Mouse (Mus musculus): Measurements from ENCODE around the gene Fscn2. TPM values are rescaled to one million over a fixed set of nuclear protein-coding genes. Genes with fewer than 3 reads are reported as not detected.

Gene Fscn2
- total and polyA plus RNA-seq, 3 experiments: not detected

- Histone ChIP-seq H3K9me3 (replicated peaks; ENCODE audit: low read length) (no peaks in the 10 kb centered on the region), H3K36me3 (replicated peaks in 1 of 2; ENCODE audit: control insufficient read depth in 1 of 2, insufficient read depth in 1 of 2, low read length in 1 of 2) (peaks cover 62 to 82% of the 10 kb centered on the region in 2 experiments), H3K79me2 (replicated peaks; ENCODE audit: control insufficient read depth, extremely low read depth, insufficient read depth, poor library complexity, severe bottlenecking) (no peaks in the 10 kb centered on the region), H3K4me2 (ENCODE audit: insufficient read depth, low read depth, poor library complexity, severe bottlenecking) (no peak overlapping the region), H3K4me3 (replicated peaks in 1 of 3; ENCODE audit: low read depth in 2 of 3, low read length in 2 of 3, poor library complexity in 1 of 3) (no peak overlapping the region), H3K27me3 (replicated peaks) (no peaks in the 10 kb centered on the region), H3K9ac (ENCODE audit: insufficient read depth, low read depth) (no peak overlapping the region), H3K4me1 (ENCODE audit: control insufficient read depth in 1 of 2, insufficient read depth in 2 of 2) (peaks cover 11 to 18% of the 10 kb centered on the region in 2 experiments), H3K27ac (ENCODE audit: insufficient read depth, low read depth) (no peak overlapping the region)
- in situ Hi-C loops (cut with MboI; ENCODE audit: low pct_ligation_motif_present, low pct_unique_long_range_greater_than_20kb, low sequenced_read_pairs): no loop called here
- TF ChIP-seq USF1 (IDR thresholded peaks at IDR 0.05; ENCODE audit: low read depth, low read length) (no peak), EP300 (IDR thresholded peaks at IDR 0.05; ENCODE audit: low read length) (no peak), BHLHE40 (IDR thresholded peaks at IDR 0.05; ENCODE audit: low read depth, low read length) (no peak), CHD1 (IDR thresholded peaks at IDR 0.05; ENCODE audit: low read depth, low read length) (no peak), USF2 (conservative IDR thresholded peaks at IDR 0.05; ENCODE audit: low read depth, low read length) (no peak), NRF1 (IDR thresholded peaks at IDR 0.05; ENCODE audit: low read depth, low read length) (no peak), MEF2A (IDR thresholded peaks at IDR 0.05; ENCODE audit: borderline replicate concordance, low read depth, low read length) (no peak)
- no peak for DNase-seq (ENCODE audit: extremely low read depth)
- dilution Hi-C loops (cut with MboI; ENCODE audit: extremely low pct_ligation_motif_present, extremely low pct_unique_long_range_greater_than_20kb, low sequenced_read_pairs): no loop called here
Measured at GRCm38 (mm10) chr11:120381157-120381556, 19.8 kb downstream of the Fscn2 start.

DNA sequence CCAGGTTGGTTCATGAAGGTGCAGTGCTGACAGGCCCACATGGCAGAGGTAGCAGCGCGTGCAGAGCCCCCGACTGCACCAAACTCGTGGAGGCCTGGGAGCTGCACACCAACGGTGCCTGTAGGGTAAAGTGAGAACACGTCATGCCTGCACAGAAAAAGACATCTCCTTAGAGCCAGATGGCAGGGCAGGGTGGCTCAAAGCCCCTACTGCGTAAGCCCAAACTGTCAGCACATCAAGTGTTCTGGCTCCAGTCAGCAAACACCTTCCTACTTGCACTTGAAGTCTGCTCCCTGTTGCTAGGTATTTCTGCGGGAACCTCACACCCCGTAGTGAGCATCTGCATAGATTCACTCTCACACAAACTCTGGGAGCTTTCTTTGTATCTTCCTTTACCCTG is 21.2 kb downstream of the Fscn2 start:
- no peak overlapping the region for H3K27ac ChIP-seq (ENCODE audit: insufficient read depth, low read depth)
- no peak for DNase-seq (ENCODE audit: extremely low read depth)
- peaks cover 8 to 18% of the 10 kb centered on the region in 2 experiments for H3K4me1 ChIP-seq (ENCODE audit: control insufficient read depth in 1 of 2, insufficient read depth in 2 of 2)
- no peak overlapping the region for H3K4me2 ChIP-seq (ENCODE audit: insufficient read depth, low read depth, poor library complexity, severe bottlenecking)
- in situ Hi-C loops (cut with MboI; ENCODE audit: low pct_ligation_motif_present, low pct_unique_long_range_greater_than_20kb, low sequenced_read_pairs): no loop called here
- H3K9ac ChIP-seq (ENCODE audit: insufficient read depth, low read depth): no peak overlapping the region
- dilution Hi-C loops (cut with MboI; ENCODE audit: extremely low pct_ligation_motif_present, extremely low pct_unique_long_range_greater_than_20kb, low sequenced_read_pairs): no loop called here
- no peaks in the 10 kb centered on the region for H3K79me2 ChIP-seq (replicated peaks; ENCODE audit: control insufficient read depth, extremely low read depth, insufficient read depth, poor library complexity, severe bottlenecking)
- H3K36me3 ChIP-seq (replicated peaks in 1 of 2; ENCODE audit: control insufficient read depth in 1 of 2, insufficient read depth in 1 of 2, low read length in 1 of 2): peaks cover 66 to 80% of the 10 kb centered on the region in 2 experiments
- no peak overlapping the region for H3K4me3 ChIP-seq (replicated peaks in 1 of 3; ENCODE audit: low read depth in 2 of 3, low read length in 2 of 3, poor library complexity in 1 of 3)
- TF ChIP-seq ZMIZ1 (IDR thresholded peaks at IDR 0.05; ENCODE audit: low read depth, low read length): no peak
- no peak for TF ChIP-seq MAZ (IDR thresholded peaks at IDR 0.05; ENCODE audit: low read depth, low read length)
- TF ChIP-seq SMC3 (IDR thresholded peaks at IDR 0.05; ENCODE audit: low read depth, low read length): no peak
- no peak for TF ChIP-seq CHD1 (IDR thresholded peaks at IDR 0.05; ENCODE audit: low read depth, low read length)
- no peak for TF ChIP-seq MXI1 (IDR thresholded peaks at IDR 0.05; ENCODE audit: low read depth, low read length)
- TF ChIP-seq USF2 (conservative IDR thresholded peaks at IDR 0.05; ENCODE audit: low read depth, low read length): no peak
- TF ChIP-seq ETS1 (conservative IDR thresholded peaks at IDR 0.05; ENCODE audit: low read depth, low read length): no peak
- TF ChIP-seq ZKSCAN1 (IDR thresholded peaks at IDR 0.05; ENCODE audit: borderline replicate concordance, low read depth, low read length): no peak
- no peak for TF ChIP-seq UBTF (IDR thresholded peaks at IDR 0.05; ENCODE audit: low read depth, low read length)
- TF ChIP-seq KAT2A (IDR thresholded peaks at IDR 0.05; ENCODE audit: insufficient replicate concordance, low read length): no peak
- TF ChIP-seq ZNF384 (IDR thresholded peaks at IDR 0.05; ENCODE audit: low read depth, low read length): no peak
- no peak for TF ChIP-seq EP300 (IDR thresholded peaks at IDR 0.05; ENCODE audit: low read length)
- no peak for TF ChIP-seq JUN (IDR thresholded peaks at IDR 0.05; ENCODE audit: insufficient read depth, low read depth, low read length)
- TF ChIP-seq TBP (conservative IDR thresholded peaks at IDR 0.05; ENCODE audit: low read depth, low read length): no peak
- no peak for TF ChIP-seq HCFC1 (IDR thresholded peaks at IDR 0.05; ENCODE audit: low read depth, low read length)
- TF ChIP-seq BHLHE40 (IDR thresholded peaks at IDR 0.05; ENCODE audit: low read depth, low read length): no peak
- no peak for TF ChIP-seq MEF2A (IDR thresholded peaks at IDR 0.05; ENCODE audit: borderline replicate concordance, low read depth, low read length)
- no peak for TF ChIP-seq POLR2A (IDR thresholded peaks at IDR 0.05; ENCODE audit: low read depth, low read length)
- no peaks in the 10 kb centered on the region for H3K9me3 ChIP-seq (replicated peaks; ENCODE audit: low read length)
- H3K27me3 ChIP-seq (replicated peaks): no peaks in the 10 kb centered on the region
